Mouse (Mus musculus) liver, postnatal 0 days (tissue): Measurements from ENCODE around the gene Atp13a3.

Experiments used
- CTCF ChIP-seq: sonication (generic); IDR thresholded peaks from 2 replicates; pipeline ENCODE4 v1.5.1; 2016; ENCODE audit warnings: antibody characterized with exemption, low read depth
- EP300 ChIP-seq: IDR thresholded peaks from 2 replicates; pipeline ENCODE4 v1.6.1; 2016; ENCODE audit warnings: antibody characterized with exemption, low read depth, mild to moderate bottlenecking

- no peak for TF ChIP-seq CTCF
- no peak for TF ChIP-seq EP300
Measured at GRCm38 (mm10) chr16:30376237-30376636, 29.5 kb downstream of the Atp13a3 start.
